Mouse (Mus musculus) CH12.LX (cell line): ENCODE results near the gene Neurl1a. TPM values are rescaled to one million over a fixed set of nuclear protein-coding genes. Genes with fewer than 3 reads are reported as not detected.

ENCODE experiments used
- DNase-seq: peaks from one replicate; pipeline ENCODE4 v3.0.0-alpha.2; 2013; ENCODE audit errors: extremely low read depth
- H3K27ac ChIP-seq: 2 replicates; pipeline ENCODE4 v1.5.1; 2012; ENCODE audit warnings: low read depth, mild to moderate bottlenecking, control low read depth, moderate library complexity; ENCODE audit not compliant: insufficient read depth
- H3K27me3 ChIP-seq: replicated peaks from 2 replicates; pipeline ENCODE3; 2012; ENCODE audit warnings: inconsistent platforms
- H3K36me3 ChIP-seq, 2 experiments: replicated peaks in 1 of 2; 2 replicates each; pipeline versions ENCODE3 to v1.6.1; 2012; ENCODE audit warnings: inconsistent platforms in 1 of 2, low read length in 1 of 2, mild to moderate bottlenecking in 1 of 2, mixed read lengths in 1 of 2, moderate library complexity in 1 of 2; ENCODE audit not compliant: control insufficient read depth in 1 of 2, insufficient read depth in 1 of 2
- H3K4me1 ChIP-seq, 2 experiments: 2 replicates each; pipeline ENCODE4 v1.6.1; 2012; ENCODE audit warnings: inconsistent platforms in 1 of 2, moderate library complexity in 1 of 2; ENCODE audit not compliant: insufficient read depth in 2 of 2, control insufficient read depth in 1 of 2
- H3K4me2 ChIP-seq: 2 replicates; pipeline ENCODE4 v1.6.1; 2012; ENCODE audit warnings: low read depth, mild to moderate bottlenecking, control low read depth; ENCODE audit not compliant: poor library complexity, insufficient read depth, severe bottlenecking
- H3K4me3 ChIP-seq, 3 experiments: fragments of 150-350 bp in 1 of 3; sonication (generic) in 1 of 3; replicated peaks in 1 of 3; 2 replicates each; pipeline versions ENCODE3 to v1.5.1; 2011 to 2012; ENCODE audit warnings: low read depth in 2 of 3, low read length in 2 of 3, mild to moderate bottlenecking in 2 of 3, moderate library complexity in 2 of 3, control low read depth in 1 of 3, improper control_type of control experiment in 1 of 3, inconsistent platforms in 1 of 3, mixed read lengths in 1 of 3; ENCODE audit not compliant: poor library complexity in 1 of 3
- H3K79me2 ChIP-seq: replicated peaks from 2 replicates; pipeline ENCODE4 v1.6.1; 2012; ENCODE audit warnings: mild to moderate bottlenecking, moderate library complexity; ENCODE audit not compliant: control insufficient read depth, poor library complexity, insufficient read depth, severe bottlenecking; ENCODE audit errors: extremely low read depth
- H3K9ac ChIP-seq: 2 replicates; pipeline ENCODE4 v1.6.1; 2012; ENCODE audit warnings: low read depth, mild to moderate bottlenecking, control low read depth, moderate library complexity; ENCODE audit not compliant: insufficient read depth
- H3K9me3 ChIP-seq: replicated peaks from 2 replicates; pipeline ENCODE3; 2012; ENCODE audit warnings: low read length, inconsistent platforms, mixed read lengths
- BHLHE40 ChIP-seq: IDR thresholded peaks from 2 replicates; pipeline ENCODE4 v1.6.1; 2011; ENCODE audit warnings: mild to moderate bottlenecking, low read depth, low read length, improper control_type of control experiment
- CTCF ChIP-seq, 2 experiments: IDR thresholded peaks in 1 of 2; conservative IDR thresholded peaks in 1 of 2; 2 replicates each; pipeline ENCODE4 v1.5.1; 2011 to 2012; ENCODE audit warnings: low read depth in 2 of 2, low read length in 2 of 2, improper control_type of control experiment in 1 of 2, inconsistent platforms in 1 of 2, mild to moderate bottlenecking in 1 of 2, moderate library complexity in 1 of 2
- ELF1 ChIP-seq: IDR thresholded peaks from 2 replicates; pipeline ENCODE4 v1.6.1; 2014; ENCODE audit warnings: low read depth, mild to moderate bottlenecking, inconsistent platforms, low read length, improper control_type of control experiment
- ETS1 ChIP-seq: conservative IDR thresholded peaks from 2 replicates; pipeline ENCODE4 v1.6.1; 2012; ENCODE audit warnings: low read depth, mild to moderate bottlenecking, inconsistent platforms, low read length, improper control_type of control experiment, moderate library complexity
- HCFC1 ChIP-seq: IDR thresholded peaks from 2 replicates; pipeline ENCODE4 v1.6.1; 2012; ENCODE audit warnings: low read depth, mild to moderate bottlenecking, inconsistent platforms, low read length, improper control_type of control experiment
- IRF4 ChIP-seq: IDR thresholded peaks from 2 replicates; pipeline ENCODE4 v1.6.1; 2014; ENCODE audit warnings: low read depth, mild to moderate bottlenecking, inconsistent platforms, low read length, improper control_type of control experiment
- JUN ChIP-seq: IDR thresholded peaks from 2 replicates; pipeline ENCODE4 v1.6.1; 2011; ENCODE audit warnings: low read depth, mild to moderate bottlenecking, low read length, improper control_type of control experiment, moderate library complexity; ENCODE audit not compliant: insufficient read depth
- KAT2A ChIP-seq: IDR thresholded peaks from 2 replicates; pipeline ENCODE4 v1.6.1; 2012; ENCODE audit warnings: low read length, improper control_type of control experiment, inconsistent platforms; ENCODE audit not compliant: insufficient replicate concordance
- MAFK ChIP-seq: IDR thresholded peaks from 2 replicates; pipeline ENCODE4 v1.6.1; 2011; ENCODE audit warnings: low read length, improper control_type of control experiment; ENCODE audit not compliant: insufficient replicate concordance
- MAX ChIP-seq: IDR thresholded peaks from 2 replicates; pipeline ENCODE4 v1.6.1; 2011; ENCODE audit warnings: low read length, improper control_type of control experiment
- MEF2A ChIP-seq: IDR thresholded peaks from 2 replicates; pipeline ENCODE4 v1.6.1; 2014; ENCODE audit warnings: low read depth, mild to moderate bottlenecking, inconsistent platforms, low read length, improper control_type of control experiment, borderline replicate concordance
- MXI1 ChIP-seq: IDR thresholded peaks from 2 replicates; pipeline ENCODE4 v1.6.1; 2011; ENCODE audit warnings: mild to moderate bottlenecking, low read depth, low read length, improper control_type of control experiment
- NELFE ChIP-seq: IDR thresholded peaks from 2 replicates; pipeline ENCODE4 v1.6.1; 2011; ENCODE audit warnings: low read depth, low read length, improper control_type of control experiment
- PAX5 ChIP-seq: IDR thresholded peaks from 2 replicates; pipeline ENCODE4 v1.6.1; 2012; ENCODE audit warnings: low read length, inconsistent platforms, mixed read lengths
- POLR2A ChIP-seq: IDR thresholded peaks from 2 replicates; pipeline ENCODE4 v1.6.1; 2011; ENCODE audit warnings: low read depth, mild to moderate bottlenecking, improper control_type of control experiment, low read length
- RAD21 ChIP-seq: IDR thresholded peaks from 2 replicates; pipeline ENCODE4 v1.6.1; 2011; ENCODE audit warnings: low read depth, mild to moderate bottlenecking, low read length, improper control_type of control experiment, moderate library complexity
- USF1 ChIP-seq: IDR thresholded peaks from 2 replicates; pipeline ENCODE4 v1.6.1; 2014; ENCODE audit warnings: low read depth, mild to moderate bottlenecking, inconsistent platforms, low read length, improper control_type of control experiment
- USF2 ChIP-seq: conservative IDR thresholded peaks from 2 replicates; pipeline ENCODE4 v1.6.1; 2011; ENCODE audit warnings: low read depth, low read length, improper control_type of control experiment
- ZMIZ1 ChIP-seq: IDR thresholded peaks from 2 replicates; pipeline ENCODE4 v1.6.1; 2012; ENCODE audit warnings: low read depth, mild to moderate bottlenecking, inconsistent platforms, low read length, improper control_type of control experiment
- ZNF384 ChIP-seq: IDR thresholded peaks from 2 replicates; pipeline ENCODE4 v1.6.1; 2012; ENCODE audit warnings: low read depth, low read length, improper control_type of control experiment, inconsistent platforms
- dilution Hi-C: fragments of 300-500 bp; cut with MboI; formaldehyde crosslinking; loops from 2 replicates; pipeline ENCODE4 v1.14.3; 2020; ENCODE audit warnings: low sequenced_read_pairs; ENCODE audit not compliant: extremely low pct_unique_long_range_greater_than_20kb, extremely low pct_ligation_motif_present
- in situ Hi-C: fragments of 300-500 bp; cut with MboI; formaldehyde crosslinking; loops from 3 replicates; pipeline ENCODE4 v1.14.3; 2019; ENCODE audit warnings: low sequenced_read_pairs, low pct_ligation_motif_present, low pct_unique_long_range_greater_than_20kb, mixed read lengths
- polyA plus RNA-seq: library from polyadenylated mRNA; unstranded; fragments of >175 nt; gene quantifications from 2 replicates; pipeline ENCODE4 v1.2.1, GENCODE M21; 2012; ENCODE audit warnings: low read depth; ENCODE audit not compliant: insufficient read length
- total RNA-seq, 2 experiments: library from RNA; depleted of rRNA; stranded (reverse); fragments of 300-350 nt in 1 of 2; fragments of >200 nt in 1 of 2; gene quantifications; 2 replicates each; pipeline ENCODE4 v1.2.3; 2012 to 2014

The Neurl1a gene
- total and polyA plus RNA-seq, 3 experiments: 0.05 to 0.13 TPM; not detected in 1

DNA sequence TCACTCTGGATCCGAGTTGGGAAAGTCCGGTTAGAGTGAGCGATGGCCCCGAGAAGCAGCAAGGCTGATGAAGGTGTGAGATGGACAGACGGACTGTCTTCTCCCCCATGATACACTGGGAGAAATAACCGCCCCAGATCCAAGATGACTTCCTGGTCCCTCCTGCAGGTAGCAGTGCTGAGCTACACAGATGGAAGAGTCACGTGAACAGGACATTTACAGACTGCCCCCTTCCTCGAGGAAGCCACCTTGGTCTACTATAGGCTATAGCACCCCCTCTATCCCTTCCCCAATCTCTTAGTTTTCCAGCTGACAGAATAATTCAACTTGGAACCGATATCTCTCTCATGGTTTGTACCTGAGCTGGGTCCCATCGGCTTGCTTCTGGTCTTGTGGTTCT, 619 bp upstream of the Neurl1a start:
- Histone ChIP-seq H3K27me3 (peaks cover 76% of the 10 kb centered on the region), H3K9ac (no peak overlapping the region), H3K79me2 (no peaks in the 10 kb centered on the region), H3K4me2 (peak overlapping the region; percentile 70; the same call in 1 of the 2 replicates), H3K4me3 (no peak overlapping the region), H3K27ac (no peak overlapping the region), H3K36me3 (no peaks in the 10 kb centered on the region), H3K9me3 (peaks cover 28% of the 10 kb centered on the region), H3K4me1 (peaks cover 5 to 16% of the 10 kb centered on the region in 2 experiments)
- in situ Hi-C loops (loop anchor here (5.0 to 10.0 kb wide), 2 partner anchors 87 to 154 kb away; no protein-coding TSS in a partner anchor), dilution Hi-C loops (no loop called here)
- TF ChIP-seq KAT2A (no peak), CTCF (conservative IDR thresholded peaks at IDR 0.05 in 1 of 2, IDR thresholded peaks at IDR 0.05 in 1 of 2; ENCODE audit: low read depth in 2 of 2, low read length in 2 of 2) (peak in 1 of 2 experiments; percentile 43; a peak in 2 of 4 replicates), BHLHE40 (peak; percentile 67), USF2 (peak; percentile 43; the same call in 1 of the 2 replicates), RAD21 (peak; percentile 10), ETS1 (no peak), USF1 (peak; percentile 65)
- no peak for DNase-seq

DNA sequence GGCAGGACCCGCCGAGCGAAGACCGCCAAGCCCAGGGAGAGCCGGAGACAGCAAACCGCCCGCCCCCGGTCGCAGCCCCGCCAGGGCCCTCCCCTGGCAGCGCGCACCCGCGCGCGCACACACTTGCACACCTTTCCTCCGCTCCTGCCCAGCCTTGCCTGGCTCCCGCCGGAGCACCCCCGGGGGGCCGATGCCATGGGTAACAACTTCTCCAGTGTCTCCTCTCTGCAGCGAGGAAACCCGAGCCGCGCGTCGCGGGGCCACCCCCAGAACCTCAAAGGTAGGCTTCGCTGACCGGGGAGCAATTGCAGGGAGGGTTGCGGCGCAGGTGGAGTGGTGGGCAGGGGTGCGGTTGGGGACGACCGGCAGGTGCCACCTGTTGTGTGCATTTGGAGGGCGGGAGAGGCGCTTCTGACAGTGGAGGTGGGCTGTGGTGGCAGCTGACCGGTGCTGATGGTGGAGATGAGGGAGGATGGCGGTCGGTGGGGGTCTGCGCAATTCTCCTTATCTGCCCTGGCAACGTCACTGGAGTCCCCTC, 721 bp downstream of the Neurl1a start:
- in situ Hi-C loops (loop anchor here (5.0 to 10.0 kb wide), 2 partner anchors 85 to 153 kb away; no protein-coding TSS in a partner anchor), dilution Hi-C loops (no loop called here)
- Histone ChIP-seq H3K4me1 (peaks cover 5 to 22% of the 10 kb centered on the region in 2 experiments), H3K4me2 (peak overlapping the region; percentile 70), H3K27ac (no peak overlapping the region), H3K79me2 (no peaks in the 10 kb centered on the region), H3K9me3 (peaks cover 28% of the 10 kb centered on the region), H3K36me3 (no peaks in the 10 kb centered on the region), H3K27me3 (peaks cover 76% of the 10 kb centered on the region), H3K4me3 (no peak overlapping the region), H3K9ac (no peak overlapping the region)
- DNase-seq: no peak
- no peak for TF ChIP-seq ZNF384
- TF ChIP-seq POLR2A: no peak
- TF ChIP-seq RAD21: no peak

DNA sequence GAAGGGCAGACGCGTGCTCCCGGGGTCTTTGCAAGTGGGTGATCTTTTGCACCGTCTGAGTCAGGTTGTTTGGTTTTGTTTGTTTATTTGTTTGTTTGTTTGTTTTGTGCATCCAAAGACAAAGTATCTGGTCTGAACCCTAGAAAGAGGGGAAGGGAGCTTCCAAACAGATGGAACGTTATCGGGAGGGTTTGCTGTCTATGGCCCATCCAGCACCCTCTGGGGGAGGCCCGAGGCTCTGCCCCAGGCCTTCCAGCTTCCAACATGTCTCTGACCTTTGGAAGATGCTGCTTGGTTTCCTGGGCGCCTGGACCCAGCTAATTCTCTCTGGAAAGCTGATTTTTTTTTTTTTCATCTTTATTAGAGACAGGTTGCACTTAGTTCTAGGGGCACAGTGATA, 1.4 kb downstream of the Neurl1a start:
- TF ChIP-seq MAFK: no peak
- TF ChIP-seq JUN: no peak
- TF ChIP-seq IRF4: no peak
- TF ChIP-seq ELF1: no peak
- TF ChIP-seq ZMIZ1: no peak
- TF ChIP-seq MAX: no peak
- TF ChIP-seq PAX5: no peak
- TF ChIP-seq CTCF (conservative IDR thresholded peaks at IDR 0.05 in 1 of 2, IDR thresholded peaks at IDR 0.05 in 1 of 2; ENCODE audit: low read depth in 2 of 2, low read length in 2 of 2): no peak
- TF ChIP-seq HCFC1: no peak
- TF ChIP-seq ZNF384: no peak
- TF ChIP-seq ETS1: no peak
- TF ChIP-seq MXI1: no peak
- TF ChIP-seq NELFE: no peak
- TF ChIP-seq MEF2A: no peak
- no peak overlapping the region for H3K27ac ChIP-seq
- peaks cover 28% of the 10 kb centered on the region for H3K9me3 ChIP-seq
- H3K79me2 ChIP-seq: no peaks in the 10 kb centered on the region
- DNase-seq: no peak
- H3K36me3 ChIP-seq: no peaks in the 10 kb centered on the region
- peaks cover 78% of the 10 kb centered on the region for H3K27me3 ChIP-seq
- dilution Hi-C loops (no loop called here), in situ Hi-C loops (no loop called here)
- H3K4me1 ChIP-seq: peaks cover 5 to 22% of the 10 kb centered on the region in 2 experiments
- no peak overlapping the region for H3K4me2 ChIP-seq
- H3K4me3 ChIP-seq: no peak overlapping the region
- no peak overlapping the region for H3K9ac ChIP-seq
